8 mouse cellular contexts compared by ENCODE assay signal in the genomic region with DNA sequence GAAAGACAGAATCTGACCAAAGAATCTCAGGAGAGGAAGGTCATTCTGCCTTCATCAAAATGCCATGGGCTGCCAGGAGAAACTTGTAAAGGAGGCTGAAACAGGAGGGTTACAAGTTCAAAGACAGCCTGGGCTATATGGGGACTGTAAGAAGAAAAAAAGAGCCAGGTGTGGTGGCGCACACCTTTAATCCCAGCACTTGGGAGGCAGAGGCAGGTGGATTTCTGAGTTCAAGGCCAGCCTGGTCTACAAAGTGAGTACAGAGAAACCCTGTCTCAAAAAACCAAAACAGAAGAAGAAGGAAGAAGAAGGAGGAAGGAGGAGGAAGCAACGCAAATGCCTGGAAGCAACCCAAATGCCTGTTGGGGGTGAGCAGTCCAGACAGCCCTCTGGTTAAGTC. TPM values are rescaled to one million over a fixed set of nuclear protein-coding genes. Genes with fewer than 3 reads are reported as not detected.
DNase-seq lines count a peak whose midpoint lies in the region; ATAC-seq and TF ChIP-seq lines count a peak whose summit lies in the region.

A gene (plus strand): TSS at position 301 of the 400 bp plus-strand sequence.

- TF ChIP-seq POLR2A in cerebellum, adult 2 months (IDR thresholded peaks at IDR 0.05; ENCODE audit: borderline replicate concordance, insufficient read depth, low read length): no peak

- H3K27me3 ChIP-seq in cerebellum, adult 2 months (ENCODE audit: control insufficient read depth, insufficient read depth, low read length): peaks cover 2% of the 10 kb centered on the region; the same call in 1 of the 2 replicates
- no peaks in the 10 kb centered on the region for H3K27me3 ChIP-seq in hindbrain, postnatal 0 days (ENCODE audit: insufficient read depth, low read length)

- 58% methylated on average over 2 of the region's 2 CpGs for WGBS in cerebellum, adult 2 months
- 81% methylated on average over 2 of the region's 2 CpGs for WGBS in hindbrain, postnatal 0 days

- no peaks in the 10 kb centered on the region for H3K9me3 ChIP-seq in hindbrain, postnatal 0 days (ENCODE audit: low read length)

- no peak for DNase-seq in cerebellum, adult 2 months
- no peak for DNase-seq in cerebellum, postnatal 14 days
- DNase-seq in adrenal gland, adult 2 months: no peak
- DNase-seq in gastrocnemius, adult 2 months: no peak
- DNase-seq in hindbrain, postnatal 0 days (ENCODE audit: low spot score): no peak
- DNase-seq in ovary, postnatal 36 days (ENCODE audit: low spot score): no peak
- DNase-seq in thymus, postnatal 4 days: no peak

- H3K9ac ChIP-seq in hindbrain, postnatal 0 days (replicated peaks; ENCODE audit: low read length): 0 out of 2 replicates have a peak within 1 kb of the TSS, but pooled peaks have one; percentile 40

- no peaks in the 10 kb centered on the region for H3K36me3 ChIP-seq in hindbrain, postnatal 0 days (ENCODE audit: insufficient read depth, low read length)

- intact Hi-C loops in gastrocnemius, adult 2 months (cut with DNase I): no loop called here

- peak within 1 kb of the TSS; percentile 3 for H3K4me3 ChIP-seq in cerebellum, adult 2 months (replicated peaks; ENCODE audit: insufficient read depth, low read depth, low read length)
- peak within 1 kb of the TSS; percentile 83 for H3K4me3 ChIP-seq in gastrocnemius, adult 2 months
- H3K4me3 ChIP-seq in hindbrain, postnatal 0 days (ENCODE audit: low read length): peak within 1 kb of the TSS; percentile 39

- H3K27ac ChIP-seq in cerebellum, adult 2 months (ENCODE audit: insufficient read depth, low read length): no peak within 1 kb of the TSS
- peak within 1 kb of the TSS; percentile 82 for H3K27ac ChIP-seq in gastrocnemius, adult 2 months
- H3K27ac ChIP-seq in hindbrain, postnatal 0 days: no peak within 1 kb of the TSS; the same call in 1 of the 2 replicates

- H3K4me2 ChIP-seq in hindbrain, postnatal 0 days (ENCODE audit: low read depth, low read length): peak within 1 kb of the TSS; percentile 67

- ATAC-seq in hindbrain, postnatal 0 days: 0 out of 2 replicates have a peak, but pooled peaks have one; percentile 11
- ATAC-seq in megakaryocyte, adult 5-6 weeks (ENCODE audit: poor library complexity, severe bottlenecking): no peak

- H3K4me1 ChIP-seq in cerebellum, adult 2 months (ENCODE audit: control insufficient read depth, insufficient read depth, low read length): no peaks in the 10 kb centered on the region
- no peaks in the 10 kb centered on the region for H3K4me1 ChIP-seq in hindbrain, postnatal 0 days (ENCODE audit: insufficient read depth, low read length)

- no peak for TF ChIP-seq CTCF in cerebellum, adult 2 months (IDR thresholded peaks at IDR 0.05; ENCODE audit: borderline replicate concordance, insufficient read depth, low read depth, low read length)
- no peak for TF ChIP-seq CTCF in gastrocnemius, adult 2 months (IDR thresholded peaks at IDR 0.05)
- TF ChIP-seq CTCF in hindbrain, postnatal 0 days (IDR thresholded peaks at IDR 0.05; ENCODE audit: low read depth): no peak

RNA-seq across cellular contexts. Expression of the gene that starts here (rescaled TPM):
- polyA plus RNA-seq in cerebellum, adult 2 months (2012; rRNA removed): 13.8 and 16.3 TPM in 2 replicates
- 100 to 1,000 TPM; 104 to 199 TPM for total RNA-seq in adrenal gland, adult 2 months (2021)
- polyA plus RNA-seq in adrenal gland, adult 2 months (2012; rRNA removed): 30.9 and 34.3 TPM in 2 replicates
- total RNA-seq in gastrocnemius, adult 2 months (2021): 10 to 100 TPM in 1 of 2 experiments, 1 to 10 TPM in 1; 9.9 to 13.5 TPM
- 31.5 and 36.2 TPM in 2 replicates for total RNA-seq in hindbrain, postnatal 0 days (2014; rRNA removed)
- 36.4 and 45.0 TPM in 2 replicates for polyA plus RNA-seq in hindbrain, postnatal 0 days (2015; fragmentation: Nextera tagmentation; extraction: Ambion mirVana)
- 677 and 692 TPM in 2 replicates for total RNA-seq in megakaryocyte, adult 5-6 weeks (2015)
- total RNA-seq in megakaryocyte, adult 5-6 weeks (2017): 321 and 348 TPM in 2 replicates

Comparison
In these comparisons a context has a peak if more than half of its experiments do, and no peak if none do; other contexts are left out.
1. H3K4me3 ChIP-seq: peak in every context shown above with its lines; median percentile 83 in gastrocnemius, adult 2 months; 39 in hindbrain, postnatal 0 days; 3 in cerebellum, adult 2 months.